In the genomic region with DNA sequence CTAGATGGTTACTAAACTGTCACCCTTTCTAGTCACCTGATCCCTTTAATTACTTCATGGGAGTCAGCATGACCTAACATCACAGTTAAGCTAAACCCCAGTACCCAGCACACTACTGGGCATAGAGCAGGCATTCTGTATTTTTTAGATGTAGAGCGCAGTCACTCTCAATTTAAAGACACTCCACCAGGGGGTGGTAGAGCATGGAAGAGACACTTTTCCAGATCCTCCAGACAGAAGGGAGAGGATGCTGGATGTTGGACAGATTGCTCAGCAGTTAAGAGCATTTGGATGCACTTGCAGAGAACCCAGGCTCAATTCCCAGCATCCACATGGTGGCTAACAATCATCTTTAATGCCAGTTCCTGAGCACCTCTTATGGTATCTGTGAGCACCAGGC, we compare ENCODE assay signal across 10 mouse cellular contexts. TPM values are rescaled to one million over a fixed set of nuclear protein-coding genes. Genes with fewer than 3 reads are reported as not detected.
A peak's percentile ranks its signal among the peaks of the same experiment; 100 is the strongest.
DNase-seq lines count a peak whose midpoint lies in the region; ATAC-seq and TF ChIP-seq lines count a peak whose summit lies in the region.
"Had no signal": no experiment of that assay in that cellular context is flagged by ENCODE, and none has a peak within 500 bp of the region (broad histone marks: within the 10 kb centered on the region; RNA-seq: fewer than 3 reads in every experiment).

No protein-coding gene starts in this region.

- H3K36me3 ChIP-seq in forebrain, postnatal 0 days (ENCODE audit: insufficient read depth) = peaks cover 78% of the 10 kb centered on the region
- H3K36me3 ChIP-seq in forebrain, embryonic 13.5 days (ENCODE audit: poor library complexity, severe bottlenecking) = peaks cover 95% of the 10 kb centered on the region
- peaks cover 96% of the 10 kb centered on the region for H3K36me3 ChIP-seq in midbrain, embryonic 14.5 days (ENCODE audit: control insufficient read depth, insufficient read depth, low read length)
- H3K36me3 ChIP-seq in midbrain, embryonic 10.5 days = peaks cover 100% of the 10 kb centered on the region

- H3K27ac ChIP-seq in forebrain, postnatal 0 days (ENCODE audit: low read depth, low read length) = no peak overlapping the region
- H3K27ac ChIP-seq in forebrain, embryonic 13.5 days = no peak overlapping the region
- H3K27ac ChIP-seq in midbrain, embryonic 14.5 days (replicated peaks; ENCODE audit: low read depth, low read length) = no peak overlapping the region
- H3K27ac ChIP-seq in midbrain, embryonic 10.5 days (replicated peaks) = no peak overlapping the region

- WGBS in forebrain, postnatal 0 days = 78% methylated on average over 1 of the region's 1 CpGs
- WGBS in forebrain, embryonic 13.5 days = 86% methylated on average over 1 of the region's 1 CpGs
- WGBS in midbrain, embryonic 14.5 days = 88% methylated on average over 1 of the region's 1 CpGs
- 91% methylated on average over 1 of the region's 1 CpGs for WGBS in midbrain, embryonic 10.5 days

- H3K4me1 ChIP-seq in forebrain, postnatal 0 days (ENCODE audit: insufficient read depth) = no peaks in the 10 kb centered on the region
- no peaks in the 10 kb centered on the region for H3K4me1 ChIP-seq in forebrain, embryonic 13.5 days
- H3K4me1 ChIP-seq in midbrain, embryonic 14.5 days (ENCODE audit: control insufficient read depth, insufficient read depth, low read length) = no peaks in the 10 kb centered on the region
- H3K4me1 ChIP-seq in midbrain, embryonic 10.5 days = no peaks in the 10 kb centered on the region

- no peak overlapping the region for H3K9ac ChIP-seq in forebrain, postnatal 0 days
- H3K9ac ChIP-seq in forebrain, embryonic 13.5 days = no peak overlapping the region
- H3K9ac ChIP-seq in midbrain, embryonic 14.5 days (replicated peaks; ENCODE audit: low read length) = no peak overlapping the region

- peak; percentile 36; the same call in 1 of the 2 replicates for ATAC-seq in forebrain, postnatal 0 days
- ATAC-seq in forebrain, embryonic 13.5 days = no peak
- no peak for ATAC-seq in midbrain, embryonic 14.5 days (ENCODE audit: low FRiP score, low TSS enrichment)
- ATAC-seq in monocyte, adult 5-6 weeks (replicated peaks; ENCODE audit: insufficient number of reproducible peaks, low FRiP score, low TSS enrichment, poor library complexity, severe bottlenecking) = no peak
- ATAC-seq in activated CD4-positive, CD25-positive, alpha-beta regulatory T cell, adult 4 months = no peak

- TF ChIP-seq CTCF in forebrain, postnatal 0 days (IDR thresholded peaks at IDR 0.05; ENCODE audit: low read depth) = peak; percentile 68

- peak; percentile 68 for DNase-seq in forebrain, postnatal 0 days
- DNase-seq in midbrain, embryonic 14.5 days = peak; percentile 51
- DNase-seq in midbrain, embryonic 10.5 days (ENCODE audit: low spot score) = no peak
- peak; percentile 37 for DNase-seq in layer of hippocampus, adult 9-11 months
- no peak for DNase-seq in ovary, postnatal 10 days (ENCODE audit: low spot score)

- no peaks in the 10 kb centered on the region for H3K27me3 ChIP-seq in forebrain, postnatal 0 days (ENCODE audit: insufficient read depth, low read length)
- H3K27me3 ChIP-seq in forebrain, embryonic 13.5 days = no peaks in the 10 kb centered on the region
- H3K27me3 ChIP-seq in midbrain, embryonic 14.5 days (ENCODE audit: control insufficient read depth, insufficient read depth, low read length) = no peaks in the 10 kb centered on the region
- H3K27me3 ChIP-seq in midbrain, embryonic 10.5 days (ENCODE audit: low read depth, poor library complexity, severe bottlenecking) = no peaks in the 10 kb centered on the region

- H3K4me2 ChIP-seq in forebrain, postnatal 0 days (ENCODE audit: low read depth) = no peak overlapping the region
- H3K4me2 ChIP-seq in forebrain, embryonic 13.5 days = no peak overlapping the region
- H3K4me2 ChIP-seq in midbrain, embryonic 14.5 days (ENCODE audit: low read length) = no peak overlapping the region
- H3K4me2 ChIP-seq: midbrain, embryonic 11.5 days had no signal

- no peaks in the 10 kb centered on the region for H3K9me3 ChIP-seq in forebrain, postnatal 0 days (ENCODE audit: low read length)
- H3K9me3 ChIP-seq in forebrain, embryonic 13.5 days (replicated peaks) = no peaks in the 10 kb centered on the region
- H3K9me3 ChIP-seq in midbrain, embryonic 14.5 days (ENCODE audit: control insufficient read depth, low read length) = no peaks in the 10 kb centered on the region
- H3K9me3 ChIP-seq in midbrain, embryonic 10.5 days (replicated peaks) = no peaks in the 10 kb centered on the region

- no peak overlapping the region for H3K4me3 ChIP-seq in forebrain, postnatal 0 days (ENCODE audit: low read depth, low read length)
- no peak overlapping the region for H3K4me3 ChIP-seq in forebrain, embryonic 13.5 days
- H3K4me3 ChIP-seq in midbrain, embryonic 14.5 days (replicated peaks; ENCODE audit: low read depth, low read length) = no peak overlapping the region
- H3K4me3 ChIP-seq in midbrain, embryonic 10.5 days = no peak overlapping the region
- H3K4me3 ChIP-seq: erythroblast, embryonic 14.5 days had no signal

RNA-seq across cellular contexts. Expression of gene Acly, which starts 15.4 kb away (rescaled TPM):
- total RNA-seq in forebrain, postnatal 0 days (2014; rRNA removed) = 199 and 203 TPM in 2 replicates
- polyA plus RNA-seq in forebrain, postnatal 0 days (2015; fragmentation: Nextera tagmentation; extraction: Ambion mirVana) = 89.9 and 109 TPM in 2 replicates
- 251 and 271 TPM in 2 replicates for polyA plus RNA-seq in forebrain, embryonic 13.5 days (2015; fragmentation: Nextera tagmentation; extraction: Ambion mirVana)
- polyA plus RNA-seq in midbrain, embryonic 14.5 days (2014; fragmentation: Nextera tagmentation; extraction: Ambion mirVana) = 161 and 219 TPM in 2 replicates
- 312 and 380 TPM in 2 replicates for polyA plus RNA-seq in midbrain, embryonic 10.5 days (2016; fragmentation: Nextera tagmentation; extraction: Ambion mirVana)
- 104 to 134 TPM (median 105 TPM) in 3 replicates for total RNA-seq in monocyte, adult 5-6 weeks (2017)
- 10 to 100 TPM; 57.2 to 76.7 TPM for polyA plus RNA-seq in activated CD4-positive, CD25-positive, alpha-beta regulatory T cell, adult 4 months (2017; shearing (Covaris generic))

RNA-seq across cellular contexts. Expression of gene Ttc25, which starts 33.0 kb away (rescaled TPM):
- total RNA-seq in forebrain, postnatal 0 days (2014; rRNA removed) = 1.2 and 2.2 TPM in 2 replicates
- polyA plus RNA-seq in forebrain, postnatal 0 days (2015; fragmentation: Nextera tagmentation; extraction: Ambion mirVana) = 1.1 and 1.8 TPM in 2 replicates
- polyA plus RNA-seq in forebrain, embryonic 13.5 days (2015; fragmentation: Nextera tagmentation; extraction: Ambion mirVana) = 1.6 and 1.9 TPM in 2 replicates
- polyA plus RNA-seq in midbrain, embryonic 14.5 days (2014; fragmentation: Nextera tagmentation; extraction: Ambion mirVana) = 1.9 and 2.5 TPM in 2 replicates
- polyA plus RNA-seq in midbrain, embryonic 10.5 days (2016; fragmentation: Nextera tagmentation; extraction: Ambion mirVana) = 1.9 and 2.3 TPM in 2 replicates
- 4.4 TPM in 1 of 3 replicates, not detected in the others for total RNA-seq in monocyte, adult 5-6 weeks (2017)
- under 1 TPM in 1 of 2 experiments, not detected in 1; 0.15 TPM for polyA plus RNA-seq in activated CD4-positive, CD25-positive, alpha-beta regulatory T cell, adult 4 months (2017; shearing (Covaris generic))
- polyA plus RNA-seq: erythroblast, embryonic 14.5 days had no signal

RNA-seq across cellular contexts. Expression of gene Klhl11, which starts 39.8 kb away (rescaled TPM):
- 60.1 and 73.9 TPM in 2 replicates for total RNA-seq in forebrain, postnatal 0 days (2014; rRNA removed)
- 7.8 and 9.6 TPM in 2 replicates for polyA plus RNA-seq in forebrain, postnatal 0 days (2015; fragmentation: Nextera tagmentation; extraction: Ambion mirVana)
- polyA plus RNA-seq in forebrain, embryonic 13.5 days (2015; fragmentation: Nextera tagmentation; extraction: Ambion mirVana) = 12.1 and 12.2 TPM in 2 replicates
- polyA plus RNA-seq in midbrain, embryonic 14.5 days (2014; fragmentation: Nextera tagmentation; extraction: Ambion mirVana) = 17.6 and 18.8 TPM in 2 replicates
- polyA plus RNA-seq in midbrain, embryonic 10.5 days (2016; fragmentation: Nextera tagmentation; extraction: Ambion mirVana) = 6.9 and 8.2 TPM in 2 replicates
- total RNA-seq in monocyte, adult 5-6 weeks (2017) = 16.4 to 28.5 TPM (median 24.2 TPM) in 3 replicates
- 1 to 10 TPM; 1.9 to 2.1 TPM for polyA plus RNA-seq in activated CD4-positive, CD25-positive, alpha-beta regulatory T cell, adult 4 months (2017; shearing (Covaris generic))

Comparison
In these comparisons a context has a peak if more than half of its experiments do, and no peak if none do; other contexts are left out.
1. DNase-seq: peak in forebrain, postnatal 0 days (single experiment), midbrain, embryonic 14.5 days (single experiment) and layer of hippocampus, adult 9-11 months (single experiment); none in midbrain, embryonic 10.5 days (single experiment) and ovary, postnatal 10 days (single experiment).